Mouse (Mus musculus) liver, embryonic 14.5 days (tissue): ENCODE results near the gene Nprl3.

Experiments
- CTCF ChIP-seq: IDR thresholded peaks from 2 replicates; pipeline ENCODE4 v1.5.1; 2016; ENCODE audit warnings: antibody characterized with exemption, low read depth, control low read depth
- EP300 ChIP-seq: IDR thresholded peaks from 2 replicates; pipeline ENCODE4 v1.6.1; 2016; ENCODE audit warnings: antibody characterized with exemption, low read depth

- TF ChIP-seq CTCF, result no peak
- TF ChIP-seq EP300, result no peak
Measured at GRCm38 (mm10) chr11:32301506-32301905, 34.0 kb upstream of the Nprl3 start.
